Mouse (Mus musculus) testis, adult 2 months (tissue): ENCODE data around the gene Osbpl2. TPM values are rescaled to one million over a fixed set of nuclear protein-coding genes. Genes with fewer than 3 reads are reported as not detected.
A peak's percentile ranks its signal among the peaks of the same experiment; 100 is the strongest.

ENCODE experiments used
- H3K27ac ChIP-seq: fragments of 200-500 bp; 2 replicates; pipeline ENCODE4 v1.5.1; 2012; ENCODE audit warnings: low read depth, low read length; ENCODE audit not compliant: control insufficient read depth, insufficient read depth
- H3K27me3 ChIP-seq: fragments of 200-500 bp; 2 replicates; pipeline ENCODE4 v1.6.1; 2012; ENCODE audit warnings: mild to moderate bottlenecking, low read length, moderate library complexity; ENCODE audit not compliant: control insufficient read depth, insufficient read depth
- H3K36me3 ChIP-seq: fragments of 200-500 bp; 2 replicates; pipeline ENCODE4 v1.6.1; 2012; ENCODE audit warnings: mild to moderate bottlenecking, low read length; ENCODE audit not compliant: control insufficient read depth, insufficient read depth
- H3K4me1 ChIP-seq: fragments of 200-500 bp; 2 replicates; pipeline ENCODE4 v1.6.1; 2012; ENCODE audit warnings: low read length; ENCODE audit not compliant: control insufficient read depth, insufficient read depth
- H3K4me3 ChIP-seq: fragments of 200-500 bp; 2 replicates; pipeline ENCODE4 v1.5.1; 2012; ENCODE audit warnings: low read depth, mild to moderate bottlenecking, low read length, moderate library complexity, mixed read lengths; ENCODE audit not compliant: control insufficient read depth
- CTCF ChIP-seq: fragments of 200-500 bp; IDR thresholded peaks from 2 replicates; pipeline ENCODE4 v1.5.1; 2012; ENCODE audit warnings: low read depth, mild to moderate bottlenecking, inconsistent platforms, low read length, moderate library complexity; ENCODE audit not compliant: control insufficient read depth, insufficient read depth, insufficient replicate concordance
- POLR2A ChIP-seq: fragments of 200-500 bp; IDR thresholded peaks from 2 replicates; pipeline ENCODE4 v1.6.1; 2012; ENCODE audit warnings: low read depth, mild to moderate bottlenecking, inconsistent platforms, low read length, moderate library complexity; ENCODE audit not compliant: control insufficient read depth
- polyA plus RNA-seq: library from polyadenylated mRNA; depleted of rRNA; stranded (reverse); fragments of >200 nt; gene quantifications from 2 replicates; pipeline ENCODE4 v1.2.3, GENCODE M21; 2012; rRNA removed

The Osbpl2 gene
- polyA plus RNA-seq, 1 experiment: 16.0 TPM

GRCm38 (mm10) chr2:180205083-180205955 is 86.2 kb downstream of the Osbpl2 start:
- Histone ChIP-seq H3K4me3 (no peak overlapping the region), H3K27me3 (no peaks in the 10 kb centered on the region), H3K4me1 (no peaks in the 10 kb centered on the region), H3K36me3 (no peaks in the 10 kb centered on the region), H3K27ac (no peak overlapping the region)
- TF ChIP-seq CTCF (no peak), POLR2A (no peak)

- H3K4me3 ChIP-seq: no peak overlapping the region
- H3K27me3 ChIP-seq: no peaks in the 10 kb centered on the region
- no peak for TF ChIP-seq CTCF
- TF ChIP-seq POLR2A: no peak
- no peaks in the 10 kb centered on the region for H3K36me3 ChIP-seq
- H3K4me1 ChIP-seq: no peaks in the 10 kb centered on the region
- H3K27ac ChIP-seq: no peak overlapping the region
Measured at GRCm38 (mm10) chr2:180205956-180206280, 86.8 kb downstream of the Osbpl2 start.

DNA sequence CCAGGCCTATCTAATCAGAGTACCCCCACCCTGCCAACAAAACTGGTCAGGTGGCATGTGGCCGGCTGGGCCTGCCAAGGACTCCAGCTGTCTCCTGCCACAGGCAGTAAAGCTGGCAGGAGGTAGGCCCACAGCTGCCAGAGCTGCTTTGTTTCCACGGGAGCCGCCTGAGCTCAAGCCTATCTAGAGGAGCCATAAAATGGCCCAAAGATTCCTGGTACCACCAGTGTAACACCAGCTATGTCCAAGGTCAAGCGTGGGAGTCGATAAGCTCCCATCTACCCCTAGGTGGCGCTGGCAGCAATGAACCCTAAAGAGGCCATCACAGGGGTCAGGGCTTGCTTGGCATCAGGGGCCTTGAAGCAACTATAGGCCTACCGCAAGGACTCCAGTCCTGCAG is 88.7 kb downstream of the Osbpl2 start:
- Histone ChIP-seq H3K27me3 (no peaks in the 10 kb centered on the region), H3K4me1 (no peaks in the 10 kb centered on the region), H3K27ac (no peak overlapping the region), H3K4me3 (no peak overlapping the region), H3K36me3 (no peaks in the 10 kb centered on the region)
- TF ChIP-seq POLR2A (no peak), CTCF (peak; percentile 55; the same call in 1 of the 2 replicates)

DNA sequence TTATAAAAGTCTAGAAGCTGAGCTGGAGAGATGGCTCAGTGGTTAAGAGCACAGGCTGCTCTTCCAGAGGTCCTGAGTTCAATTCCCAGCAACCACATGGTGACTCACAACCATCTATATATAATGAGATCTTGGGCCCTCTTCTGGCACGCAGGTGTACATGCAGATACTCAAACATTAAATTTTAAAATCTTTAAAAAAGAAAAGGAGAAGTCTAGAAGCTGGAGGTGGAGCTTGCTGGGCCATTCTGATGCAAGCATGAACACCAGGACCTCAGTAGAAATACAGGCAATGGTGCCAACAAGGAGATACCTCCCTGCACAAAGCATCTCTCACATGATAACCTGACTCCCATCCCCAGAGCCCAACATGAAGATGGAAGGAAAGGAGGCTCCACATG is 89.9 kb downstream of the Osbpl2 start:
- no peaks in the 10 kb centered on the region for H3K36me3 ChIP-seq
- no peaks in the 10 kb centered on the region for H3K27me3 ChIP-seq
- H3K4me1 ChIP-seq: no peaks in the 10 kb centered on the region
- no peak overlapping the region for H3K27ac ChIP-seq
- H3K4me3 ChIP-seq: no peak overlapping the region
- TF ChIP-seq CTCF (no peak), POLR2A (no peak)

DNA sequence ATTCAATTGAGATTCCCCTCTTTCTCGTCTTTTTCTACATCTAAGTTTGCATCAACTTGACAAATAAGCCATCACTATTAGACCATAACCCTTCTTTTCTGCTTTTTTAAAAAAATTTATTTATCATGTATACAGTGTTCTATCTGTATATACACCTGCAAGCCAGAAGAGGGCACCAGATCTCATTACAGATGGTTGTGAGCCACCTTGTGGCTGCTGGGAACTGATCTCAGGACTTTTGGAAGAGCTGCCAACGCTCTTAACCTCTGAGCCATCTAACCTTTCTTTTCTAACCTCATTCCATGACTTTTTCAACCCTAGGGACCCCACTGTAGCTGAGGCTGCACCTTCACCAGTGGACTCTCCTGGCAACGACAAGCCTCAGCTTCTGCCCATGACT is 93.1 kb downstream of the Osbpl2 start:
- Histone ChIP-seq H3K4me3 (no peak overlapping the region), H3K27ac (no peak overlapping the region), H3K36me3 (no peaks in the 10 kb centered on the region), H3K27me3 (no peaks in the 10 kb centered on the region), H3K4me1 (peaks cover 2% of the 10 kb centered on the region; the same call in 1 of the 2 replicates)
- no peak for TF ChIP-seq CTCF
- TF ChIP-seq POLR2A: no peak

Other genes with a start within 250 kb of the Osbpl2 start
- gene Taf4, start 142.7 kb upstream of the Osbpl2 start, polyA plus RNA-seq: 3.6 and 4.2 TPM in 2 replicates
- 31.8 and 33.7 TPM in 2 replicates for gene Lsm14b, start 94.3 kb upstream of the Osbpl2 start, polyA plus RNA-seq
- gene Psma7, start 76.9 kb upstream of the Osbpl2 start, polyA plus RNA-seq: 38.5 and 42.6 TPM in 2 replicates
- 4.0 TPM in 2 replicates for gene Ss18l1, start 76.8 kb upstream of the Osbpl2 start, polyA plus RNA-seq
- 7.0 and 7.8 TPM in 2 replicates for gene Mtg2, start 48.7 kb upstream of the Osbpl2 start, polyA plus RNA-seq
- 5.1 and 5.9 TPM in 2 replicates for gene Hrh3, start 14.8 kb upstream of the Osbpl2 start, polyA plus RNA-seq
- 107 and 114 TPM in 2 replicates for gene Adrm1, start 52.2 kb downstream of the Osbpl2 start, polyA plus RNA-seq
- gene Lama5, start 106.6 kb downstream of the Osbpl2 start, polyA plus RNA-seq: 7.5 and 8.3 TPM in 2 replicates
- gene Rps21, start 138.1 kb downstream of the Osbpl2 start, polyA plus RNA-seq: 703 and 848 TPM in 2 replicates
- gene Cables2, start 154.2 kb downstream of the Osbpl2 start, polyA plus RNA-seq: 23.9 and 24.2 TPM in 2 replicates
- gene Rbbp8nl, start 170.6 kb downstream of the Osbpl2 start, polyA plus RNA-seq: 0.08 TPM in 1 of 2 replicates, not detected in the other
- gene Gata5, start 215.4 kb downstream of the Osbpl2 start, polyA plus RNA-seq: 0.10 TPM in 2 replicates